Mouse (Mus musculus) telencephalon, adult 2 months (tissue): ENCODE data around the gene Akr1b8.
"Not testable (repeated sequence)": the region's sequence is repeated elsewhere in the genome, so short reads cannot be mapped to it uniquely, and the experiment has no call there.

ENCODE experiments used
- DNase-seq: peaks from one replicate; pipeline ENCODE4 v3.0.0-alpha.2; 2011; ENCODE audit warnings: low read depth, low spot score

Gene Akr1b8

DNA sequence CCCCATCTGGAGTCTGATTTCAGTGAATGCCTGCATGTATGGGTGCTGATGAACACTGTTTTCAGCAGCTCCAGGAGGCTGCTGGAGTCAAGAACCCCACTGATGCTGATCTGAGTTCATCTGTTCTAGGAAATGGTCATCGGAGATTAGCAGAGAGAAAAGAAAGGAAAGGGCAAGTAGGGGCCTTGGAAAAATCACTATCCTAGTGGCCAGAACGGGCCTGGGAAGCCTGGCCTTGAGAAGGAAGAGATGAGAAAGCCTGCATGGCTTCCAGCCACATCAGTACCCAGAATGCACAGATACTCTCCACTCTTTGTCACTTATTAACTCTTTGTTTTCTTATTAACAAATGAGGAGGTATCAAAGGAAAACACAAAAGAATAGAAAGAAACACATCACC lies 46.8 kb downstream of the Akr1b8 start:
- DNase-seq = no peak

DNA sequence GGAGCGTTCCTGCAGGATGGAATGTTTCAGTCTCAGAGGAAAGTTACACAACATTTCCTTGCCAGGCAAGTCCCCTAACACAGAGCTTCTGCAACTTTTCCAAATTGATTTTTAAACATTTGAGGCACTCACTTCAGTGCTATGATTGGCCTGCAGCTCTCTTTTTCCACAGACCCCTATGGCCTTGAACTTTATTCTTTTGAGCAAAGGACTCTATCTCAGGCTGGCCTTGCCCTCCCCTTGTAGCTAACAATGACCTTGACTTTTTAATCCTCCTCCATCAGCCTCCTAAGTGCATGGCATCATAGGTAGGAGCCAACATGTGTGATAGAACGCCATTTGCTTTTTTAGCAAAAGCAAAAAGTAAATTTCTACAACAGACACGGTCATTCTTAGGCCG lies 52.8 kb downstream of the Akr1b8 start:
- no peak for DNase-seq

DNA sequence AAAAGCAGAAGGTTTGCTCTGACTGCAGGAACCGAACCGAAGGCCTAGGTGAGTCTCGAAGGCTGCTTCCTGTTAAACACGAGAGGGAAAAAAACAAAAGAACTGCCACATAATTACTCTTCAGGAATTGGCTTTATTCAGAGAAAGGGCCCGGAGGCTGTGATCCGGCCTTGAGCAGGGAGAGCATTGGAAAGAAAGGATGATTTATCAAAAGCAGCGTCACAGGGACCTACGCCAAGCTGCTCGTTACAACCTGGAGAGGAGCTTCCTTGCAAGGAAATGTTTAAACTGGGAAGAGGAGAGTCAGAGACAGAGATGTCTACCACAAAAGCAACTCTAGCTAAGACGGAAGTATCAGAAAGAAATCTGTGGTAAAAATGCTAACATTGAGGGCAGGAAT lies 53.5 kb downstream of the Akr1b8 start:
- DNase-seq = no peak

DNA sequence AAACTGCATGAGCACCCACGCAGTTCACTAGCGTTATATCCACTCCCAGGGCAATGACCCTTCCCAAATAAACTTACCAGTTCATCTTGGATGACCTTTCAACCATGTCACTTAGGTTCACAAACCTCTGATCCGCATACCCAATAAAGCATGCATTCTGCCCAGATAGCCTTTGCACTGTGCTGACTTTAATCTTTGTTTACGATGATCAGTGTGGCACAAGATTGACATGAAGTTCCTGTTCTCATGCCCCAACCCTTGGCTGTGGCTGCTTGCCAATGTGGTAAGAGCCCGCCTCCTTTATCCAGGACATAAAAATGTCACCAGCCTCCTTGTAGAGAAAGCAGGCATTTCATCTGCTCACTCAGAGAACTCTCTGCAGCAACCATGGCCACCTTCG lies 58.1 kb downstream of the Akr1b8 start, which contains the start of gene Akr1b7:
Gene Akr1b7 (plus strand): TSS at position 312 of the 400 bp plus-strand sequence.
- no peak for DNase-seq

DNA sequence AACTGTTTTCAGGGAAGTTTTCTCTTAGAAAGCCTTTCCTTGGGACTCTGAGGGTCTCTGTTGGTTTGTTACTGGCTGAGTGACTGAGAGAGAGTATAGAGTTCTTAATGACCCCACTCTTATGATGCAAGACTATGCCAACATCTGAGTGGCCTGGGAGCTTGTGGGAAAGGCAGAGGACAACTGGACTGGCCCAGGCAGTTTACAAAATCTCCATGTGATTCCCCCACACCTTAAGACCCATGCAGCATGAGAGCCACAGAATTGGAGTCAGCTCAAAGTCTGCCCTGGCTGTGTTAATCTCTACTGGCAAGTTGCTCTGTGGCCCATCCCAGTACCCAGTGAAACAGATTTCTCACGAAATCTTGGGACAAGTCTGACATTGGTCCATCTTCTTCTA lies 58.8 kb downstream of the Akr1b8 start:
- no peak for DNase-seq

DNA sequence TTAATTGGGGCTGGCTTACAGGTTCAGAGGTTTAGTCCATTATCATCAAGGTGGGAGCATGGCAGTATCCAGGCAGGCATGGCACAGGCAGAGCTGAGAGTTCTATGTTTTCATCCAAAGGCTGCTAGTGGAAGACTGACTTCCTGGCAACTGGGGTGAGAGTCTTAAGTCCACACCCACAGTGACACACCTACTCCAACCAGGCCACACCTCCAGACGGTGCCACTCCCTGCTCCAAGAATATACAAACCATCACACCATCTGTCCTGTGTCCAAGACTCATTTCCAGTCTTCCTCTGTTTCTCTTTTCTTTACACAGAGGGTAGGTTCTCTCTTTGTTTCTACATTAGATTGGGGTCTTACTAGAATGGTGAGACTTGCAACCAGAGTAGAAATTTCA lies 59.5 kb downstream of the Akr1b8 start:
- not testable (repeated sequence) for DNase-seq

DNA sequence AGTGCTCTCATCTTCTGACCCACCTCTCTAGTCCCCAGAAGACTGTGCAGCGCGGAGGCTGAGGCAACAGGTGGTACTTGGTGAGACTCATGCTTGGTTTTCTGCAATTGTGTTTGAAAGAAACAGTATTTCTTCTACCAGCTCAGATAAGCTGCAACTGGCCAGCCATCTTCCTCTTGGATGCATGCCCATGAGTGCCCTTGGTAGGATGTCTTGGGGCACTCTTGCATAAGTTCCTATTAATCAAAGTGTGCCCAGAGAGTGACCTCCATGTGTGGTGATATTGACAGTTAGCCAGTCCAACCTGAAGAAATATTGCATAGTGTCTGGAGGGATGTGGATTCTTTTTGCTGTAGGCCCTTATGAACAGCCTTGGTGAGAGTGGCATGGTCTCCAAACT lies 62.6 kb downstream of the Akr1b8 start:
- no peak for DNase-seq
